Mouse (Mus musculus): ENCODE data around the gene Plpp3. TPM values are rescaled to one million over a fixed set of nuclear protein-coding genes. Genes with fewer than 3 reads are reported as not detected.

The Plpp3 gene
- total RNA-seq (2023) = 0.28 TPM in 1 of 2 replicates, not detected in the other

GRCm38 (mm10) chr4:105157276-105158168, at the start of gene Plpp3:
Gene Plpp3, plus strand, starts transcription at chr4:105157347.

GRCm38 (mm10) chr4:105109199-105109989, 47.8 kb upstream of the Plpp3 start, which contains the start of gene Prkaa2:
Gene Prkaa2, minus strand, starts transcription at chr4:105109890.

Other genes starting within 250 kb of the Plpp3 start
- not detected in 2 replicates for gene Fyb2, start 243.9 kb upstream of the Plpp3 start, total RNA-seq (2023)
- gene Prkaa2, start 47.5 kb upstream of the Plpp3 start, total RNA-seq (2023) = 0.06 TPM in 1 of 2 replicates, not detected in the other

All from neutrophil, adult 65 days (primary cell).